Mouse (Mus musculus) heart, adult 9 months (tissue): ENCODE results near the gene Hoxd13.

Experiments used
- DNase-seq, 2 experiments: peaks; one replicate each; pipeline ENCODE4 v3.0.0; 2022; ENCODE audit warnings: low spot score in 2 of 2

The Hoxd13 gene

GRCm38 (mm10) chr2:74694066-74694465 is 26.0 kb downstream of the Hoxd13 start:
- no peak for DNase-seq

- DNase-seq, result no peak
Measured at GRCm38 (mm10) chr2:74695383-74695782, 27.3 kb downstream of the Hoxd13 start.

- DNase-seq, result no peak
Measured at GRCm38 (mm10) chr2:74695813-74696430, 27.8 kb downstream of the Hoxd13 start.

GRCm38 (mm10) chr2:74696442-74697335 is 28.6 kb downstream of the Hoxd13 start:
- no peak for DNase-seq

GRCm38 (mm10) chr2:74697567-74698121 is 29.5 kb downstream of the Hoxd13 start, which contains the start of gene Hoxd9:
TSS of gene Hoxd9 (plus strand) at chr2:74697727.
- DNase-seq, result peak in 1 of 2 experiments; percentile 61

- no peak for DNase-seq
Measured at GRCm38 (mm10) chr2:74698201-74699052, 30.3 kb downstream of the Hoxd13 start.

GRCm38 (mm10) chr2:74699053-74699430 is 30.9 kb downstream of the Hoxd13 start:
- no peak for DNase-seq

- no peak for DNase-seq
Measured at GRCm38 (mm10) chr2:74699664-74700545, 31.8 kb downstream of the Hoxd13 start.

- no peak for DNase-seq
Measured at GRCm38 (mm10) chr2:74700546-74701112, 32.5 kb downstream of the Hoxd13 start.

GRCm38 (mm10) chr2:74701949-74702819 is 34.1 kb downstream of the Hoxd13 start:
- peak in 1 of 2 experiments; percentile 54 for DNase-seq

GRCm38 (mm10) chr2:74702820-74703219 is 34.7 kb downstream of the Hoxd13 start:
- no peak for DNase-seq

GRCm38 (mm10) chr2:74703317-74703716 is 35.2 kb downstream of the Hoxd13 start:
- DNase-seq, result no peak

GRCm38 (mm10) chr2:74703720-74704392 is 35.7 kb downstream of the Hoxd13 start:
- no peak for DNase-seq

GRCm38 (mm10) chr2:74704393-74704998 is 36.4 kb downstream of the Hoxd13 start, which contains the start of gene Hoxd8:
TSS of gene Hoxd8 (plus strand) at chr2:74704615.
- no peak for DNase-seq

- no peak for DNase-seq
Measured at GRCm38 (mm10) chr2:74704999-74705466, 36.9 kb downstream of the Hoxd13 start.

- no peak for DNase-seq
Measured at GRCm38 (mm10) chr2:74705467-74706089, 37.5 kb downstream of the Hoxd13 start.

- DNase-seq, result no peak
Measured at GRCm38 (mm10) chr2:74706393-74706960, 38.4 kb downstream of the Hoxd13 start.
